Mouse (Mus musculus): ENCODE results near the gene Fat3. TPM values are rescaled to one million over a fixed set of nuclear protein-coding genes. Genes with fewer than 3 reads are reported as not detected.

Fat3 gene
- total RNA-seq, 1 experiment from 2014 or later = 3.1 TPM

DNA sequence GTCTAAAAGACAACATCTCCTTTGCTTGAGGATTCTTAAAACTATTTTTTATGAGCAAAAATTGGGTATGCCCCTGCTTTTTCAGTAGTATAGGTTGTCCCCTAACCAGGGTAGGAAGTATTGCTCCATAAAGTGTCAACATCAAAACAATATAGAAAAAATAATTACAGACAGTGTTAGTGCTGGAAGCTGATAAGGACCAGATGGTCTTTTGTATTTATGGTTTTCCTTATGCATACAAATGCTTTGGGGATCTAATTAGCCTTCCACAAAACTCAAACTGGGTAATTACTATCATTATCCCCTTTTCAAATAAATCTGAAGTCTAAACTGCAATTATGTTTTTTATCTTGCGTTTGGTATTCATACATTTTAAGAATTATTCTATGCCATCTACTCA is 368.5 kb downstream of the Fat3 start:
- DNase-seq = no peak

DNA sequence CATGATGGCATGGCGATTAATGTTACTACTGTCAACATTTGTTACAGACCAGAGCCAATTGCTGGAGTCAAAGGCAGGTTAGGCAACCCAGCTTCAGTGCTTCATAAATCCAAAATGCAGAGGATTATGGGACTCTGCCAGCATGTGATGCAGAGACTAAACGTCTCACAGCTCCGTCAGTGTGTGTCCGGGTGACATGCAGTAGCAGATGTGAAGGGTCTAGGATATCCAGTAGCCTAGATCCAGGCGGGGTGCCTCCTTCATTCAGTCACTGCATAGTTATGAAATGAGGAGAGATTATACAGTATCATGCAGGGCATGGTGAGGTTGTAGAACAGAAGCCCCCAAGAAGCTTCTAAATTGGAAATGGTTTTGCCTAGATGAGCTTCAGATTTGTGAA is 379.3 kb downstream of the Fat3 start:
- no peak for DNase-seq

DNA sequence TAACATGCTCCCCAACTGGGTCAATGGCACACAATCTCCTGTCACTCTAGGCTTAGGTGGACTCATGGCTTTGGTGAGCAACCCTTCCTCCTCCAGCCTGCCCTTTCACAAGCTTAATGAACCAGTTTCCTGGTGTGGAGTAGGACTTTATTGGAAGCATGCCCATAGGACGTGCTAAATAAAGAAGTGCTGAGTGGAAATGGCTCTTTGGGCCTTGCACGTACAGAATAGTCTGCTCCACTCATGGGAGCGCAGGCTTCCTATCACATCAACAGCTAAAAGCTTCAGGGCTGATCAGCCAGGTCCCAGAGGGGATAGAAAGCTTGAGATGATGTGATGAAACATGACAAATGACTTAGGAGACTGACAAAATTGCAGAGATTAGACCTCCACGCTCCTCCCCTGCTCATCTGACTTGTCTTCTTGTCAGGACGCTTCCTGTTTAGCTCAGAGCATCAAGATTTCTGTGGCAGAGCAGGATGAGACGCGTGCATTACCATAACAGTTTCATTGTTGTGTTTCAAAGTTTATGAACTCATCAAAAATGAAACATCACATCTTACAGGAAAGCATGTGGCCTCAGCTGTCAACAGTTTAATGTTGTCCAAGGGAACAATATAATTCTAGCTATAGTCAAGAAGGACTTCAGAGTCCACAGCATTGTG is 386.1 kb downstream of the Fat3 start:
- no peak for DNase-seq

DNA sequence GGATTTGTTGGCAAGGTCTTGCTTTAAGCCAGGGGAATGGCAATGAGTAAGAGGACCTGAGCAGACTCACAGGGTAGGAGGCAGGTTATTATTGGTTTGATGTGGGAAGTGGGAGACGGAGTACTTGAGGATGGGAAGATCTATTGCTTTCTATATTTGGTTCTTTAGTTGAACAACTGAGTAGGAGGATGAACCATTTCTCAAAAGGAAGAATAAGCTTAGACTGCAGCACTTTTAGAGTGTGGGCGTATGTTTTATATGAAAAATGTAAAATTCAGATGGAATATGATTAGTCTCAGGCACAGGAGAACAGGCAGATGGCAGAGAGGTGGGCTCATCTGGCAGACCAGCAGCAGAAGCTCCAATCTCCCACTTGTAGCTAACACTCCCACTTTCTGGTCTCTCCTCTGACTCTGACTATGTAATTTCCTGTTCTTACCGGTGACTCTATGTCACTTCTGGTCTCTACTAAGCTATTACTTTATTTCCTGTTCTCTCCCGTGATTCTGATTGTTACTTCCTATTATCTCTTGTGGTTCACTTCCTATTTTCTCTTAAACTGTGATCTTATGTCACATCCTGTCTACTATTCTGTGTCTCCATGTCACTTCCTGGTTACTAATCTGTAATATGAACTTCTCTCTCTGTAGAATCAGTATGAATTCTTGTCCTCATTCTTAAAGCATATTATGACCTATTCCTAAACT is 387.0 kb downstream of the Fat3 start:
- no peak for DNase-seq

DNA sequence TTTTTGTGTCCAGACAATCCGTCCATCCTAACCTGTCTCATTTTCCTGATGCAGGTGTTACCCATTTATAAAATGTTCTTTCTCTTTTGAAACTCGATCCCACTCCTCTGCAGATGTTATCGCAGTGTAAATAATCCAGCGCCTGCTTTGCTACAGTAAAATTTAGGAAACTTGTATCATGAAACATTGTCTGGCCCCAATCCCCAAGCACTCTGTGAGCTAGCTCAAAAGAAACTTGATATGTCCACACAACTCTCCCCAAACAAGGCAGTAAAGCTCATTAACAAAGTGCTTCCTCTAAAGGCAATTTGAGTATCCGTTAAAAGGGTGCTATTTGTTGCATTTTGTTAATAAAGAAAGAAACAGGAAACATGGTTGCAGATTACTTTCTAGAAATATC is 393.2 kb downstream of the Fat3 start:
- DNase-seq = no peak

DNA sequence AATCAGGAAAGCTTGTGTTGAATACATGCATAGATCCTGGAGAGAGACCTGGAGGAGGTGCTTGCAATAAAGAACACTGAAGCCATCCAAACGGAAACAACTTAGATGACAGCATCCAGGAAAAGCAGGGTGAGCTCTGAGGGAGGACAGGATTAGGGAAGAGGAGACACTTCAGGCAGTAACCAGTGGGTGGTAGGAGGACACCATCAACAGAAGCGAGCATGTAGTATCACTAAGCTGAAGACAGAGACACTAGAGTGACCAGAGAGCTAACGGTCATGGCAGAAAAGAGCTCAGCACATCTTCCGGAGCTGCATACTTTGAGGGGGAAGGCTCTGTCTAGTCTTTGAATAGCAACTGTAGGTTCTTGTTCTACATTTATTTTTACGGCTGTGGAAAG is 393.7 kb downstream of the Fat3 start:
- DNase-seq = no peak

DNA sequence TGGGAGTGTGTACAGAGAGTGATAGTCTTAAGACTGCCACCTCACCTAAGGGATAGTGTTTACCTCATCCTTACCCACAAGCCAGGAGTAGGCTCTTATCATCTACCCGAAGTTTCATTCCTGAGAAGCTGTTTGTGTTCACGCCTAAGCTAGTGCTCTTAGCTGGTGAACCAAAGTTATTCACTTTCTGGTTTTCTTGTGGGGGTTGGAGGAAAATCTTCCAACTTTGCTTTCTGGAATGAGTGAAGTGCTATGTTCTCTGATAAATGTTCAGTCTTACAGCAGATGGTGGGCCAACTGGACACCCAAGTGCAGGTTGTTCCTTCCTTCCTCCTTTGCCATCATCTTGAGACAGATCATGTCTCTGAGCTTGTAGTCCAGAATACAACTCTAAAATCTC is 402.5 kb downstream of the Fat3 start:
- no peak for DNase-seq

DNA sequence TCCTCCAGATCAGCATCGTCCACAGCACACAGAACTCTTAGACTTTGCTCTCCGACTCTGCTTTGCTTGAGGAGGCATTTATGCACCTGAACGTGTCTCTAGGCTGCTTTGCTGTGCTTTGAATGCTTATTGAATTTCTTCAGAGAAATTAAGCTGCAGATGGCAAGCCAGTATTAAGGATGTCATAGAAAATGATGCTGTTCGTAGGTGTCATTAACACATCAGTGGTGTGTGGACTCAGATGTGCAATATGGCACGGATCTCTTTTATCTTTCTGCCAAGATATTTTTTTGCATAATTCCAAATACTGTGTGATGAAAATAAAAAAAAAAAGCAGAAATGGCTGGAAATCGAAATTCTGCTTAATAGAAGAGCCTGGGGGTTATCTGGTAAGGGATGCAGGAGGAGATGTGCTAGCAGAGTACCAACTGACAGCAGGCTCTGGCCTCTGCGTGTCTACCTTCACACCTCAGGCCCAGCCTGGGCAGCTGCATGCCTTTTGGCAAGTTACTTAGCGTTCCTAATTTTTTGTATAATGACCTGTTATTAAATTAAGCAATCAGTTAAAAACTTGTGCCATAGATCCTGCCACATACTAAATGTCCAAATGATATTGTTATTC is 407.9 kb downstream of the Fat3 start:
- no peak for DNase-seq

DNA sequence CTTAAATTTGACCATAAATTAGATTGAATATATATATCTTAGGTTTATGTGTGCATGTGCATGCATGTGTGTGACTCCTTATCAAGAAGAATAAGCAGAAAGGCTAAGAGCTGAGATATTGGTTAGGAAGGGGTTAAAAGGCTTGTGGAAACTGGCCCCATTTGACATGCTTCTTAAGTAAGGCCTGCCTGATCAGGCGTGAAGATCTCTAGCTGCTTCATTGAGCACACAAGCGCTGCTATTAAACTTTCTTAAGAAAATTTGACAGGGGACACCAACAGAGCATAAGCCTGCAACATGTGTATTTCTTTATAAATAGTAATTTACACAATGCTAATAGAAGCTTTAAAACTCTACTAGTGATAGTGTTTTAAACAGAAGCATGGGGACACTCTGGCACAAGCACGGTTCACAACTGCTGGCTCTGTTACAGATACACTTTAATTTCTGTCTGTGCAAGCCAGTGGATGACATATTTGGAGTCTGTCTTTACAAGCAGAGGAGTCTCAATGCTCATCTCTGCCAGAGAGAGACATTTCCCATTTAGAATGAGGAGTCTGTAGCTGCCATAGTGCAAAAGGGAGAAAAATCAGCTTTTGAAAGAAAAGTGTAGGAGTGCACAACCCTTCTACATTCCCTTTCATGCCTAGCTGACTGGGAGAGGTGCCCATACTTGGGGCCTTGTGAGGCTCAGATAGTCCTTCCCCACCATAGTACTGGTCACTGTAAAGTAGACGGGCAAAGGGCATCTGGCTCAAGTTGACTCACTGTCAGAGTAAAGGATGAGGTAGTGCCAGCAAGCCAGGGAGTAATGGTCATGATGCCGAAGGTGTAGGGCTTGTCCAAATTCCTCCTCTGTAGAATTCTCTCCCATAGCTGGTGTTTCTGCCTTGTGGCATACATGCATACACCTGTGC is 408.8 kb downstream of the Fat3 start:
- DNase-seq = no peak

DNA sequence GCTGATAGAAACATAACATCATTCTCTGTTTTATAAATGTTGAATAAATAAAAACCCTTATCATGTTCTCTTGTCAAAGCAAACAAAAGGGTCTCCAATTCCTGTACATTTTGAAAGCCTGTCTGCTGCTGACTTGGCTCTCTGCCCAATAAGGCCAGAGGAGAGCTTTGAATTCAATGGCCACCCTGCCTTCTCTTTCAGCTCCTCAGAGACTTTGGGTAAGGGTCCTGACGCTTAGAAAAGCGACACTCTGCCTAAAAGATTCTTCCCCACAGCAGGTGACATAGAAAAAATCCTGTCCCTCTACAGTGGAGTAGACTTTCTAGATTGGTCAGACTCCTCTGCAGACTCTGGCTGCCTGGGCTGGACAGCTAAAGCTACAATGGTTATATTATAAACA is 421.8 kb downstream of the Fat3 start:
- DNase-seq = no peak

DNA sequence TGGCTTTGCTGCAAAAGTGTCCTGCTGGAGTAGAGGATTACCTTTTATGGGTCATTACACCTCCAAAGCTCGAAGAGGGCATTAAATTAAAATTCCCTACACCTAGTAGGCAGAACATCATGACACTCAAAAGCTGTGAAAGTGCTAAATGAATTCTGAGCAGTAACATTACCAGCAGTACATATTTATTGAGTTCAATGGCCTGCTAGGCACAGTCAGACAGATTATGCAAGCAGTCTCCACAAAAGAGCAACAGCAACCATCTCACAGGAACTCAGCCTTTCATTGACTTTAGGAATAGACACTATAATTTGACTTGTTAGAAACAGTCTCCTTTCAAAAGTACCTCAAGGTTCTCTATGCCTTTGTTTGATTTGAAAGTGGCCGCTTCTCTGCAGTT is 426.4 kb downstream of the Fat3 start:
- no peak for DNase-seq

DNA sequence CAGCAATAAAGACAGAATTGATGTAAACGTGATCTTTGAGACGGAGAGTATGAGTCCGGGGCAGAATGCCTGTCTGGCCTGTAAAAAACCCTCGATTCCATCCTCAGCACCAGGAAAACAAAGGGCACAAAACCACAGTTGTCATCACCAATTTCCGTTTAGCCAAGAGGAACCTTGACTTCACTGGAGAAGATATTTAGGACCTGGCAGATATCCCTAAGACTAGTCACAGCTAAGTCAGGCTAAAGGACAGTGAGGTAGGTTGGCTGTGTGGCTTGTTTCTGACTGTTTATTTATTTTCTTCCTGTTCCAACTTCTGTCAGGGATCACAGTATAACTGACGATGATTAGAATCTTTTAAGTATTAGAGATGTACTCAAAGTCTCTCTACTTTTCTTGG is 427.0 kb downstream of the Fat3 start:
- peak; percentile 17 for DNase-seq

DNA sequence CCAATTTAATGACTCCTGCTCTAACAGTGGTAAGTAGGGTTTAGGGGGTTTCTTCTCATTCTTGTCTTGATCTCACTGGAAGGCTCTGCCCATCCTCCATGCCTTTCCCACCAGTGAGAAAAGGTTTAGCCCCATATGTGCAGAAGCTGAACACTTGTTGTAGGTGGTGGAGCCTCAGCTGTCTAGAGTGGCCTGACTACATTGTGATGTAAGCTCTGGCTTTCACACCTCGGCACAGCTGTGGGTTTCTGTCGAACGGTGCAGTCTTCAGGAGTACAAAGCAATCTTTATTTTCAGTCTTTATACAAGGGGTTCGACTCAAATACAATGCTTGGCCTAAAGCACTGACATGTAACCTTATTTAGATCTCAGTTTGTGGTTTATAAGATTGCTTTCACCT is 437.6 kb downstream of the Fat3 start:
- no peak for DNase-seq

DNA sequence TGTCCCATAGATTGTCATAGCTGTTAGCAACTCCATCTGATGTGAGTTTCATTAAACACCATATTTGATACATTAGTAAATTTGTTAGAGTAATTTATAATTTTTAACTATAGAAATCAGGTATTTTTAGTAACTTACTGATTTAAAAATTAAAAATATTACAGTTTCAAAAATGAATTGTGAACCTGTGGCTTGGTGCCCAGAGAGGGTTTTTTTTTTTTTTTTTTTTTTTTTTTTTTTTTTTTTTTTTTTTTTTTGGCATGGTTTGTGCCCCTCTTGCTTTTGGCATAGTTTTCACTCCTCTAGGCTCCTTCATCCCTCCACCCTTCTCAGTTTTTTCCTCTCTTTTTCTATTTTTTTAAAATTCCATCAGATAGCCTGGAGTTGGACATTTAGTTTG is 438.6 kb downstream of the Fat3 start:
- no peak for DNase-seq

DNA sequence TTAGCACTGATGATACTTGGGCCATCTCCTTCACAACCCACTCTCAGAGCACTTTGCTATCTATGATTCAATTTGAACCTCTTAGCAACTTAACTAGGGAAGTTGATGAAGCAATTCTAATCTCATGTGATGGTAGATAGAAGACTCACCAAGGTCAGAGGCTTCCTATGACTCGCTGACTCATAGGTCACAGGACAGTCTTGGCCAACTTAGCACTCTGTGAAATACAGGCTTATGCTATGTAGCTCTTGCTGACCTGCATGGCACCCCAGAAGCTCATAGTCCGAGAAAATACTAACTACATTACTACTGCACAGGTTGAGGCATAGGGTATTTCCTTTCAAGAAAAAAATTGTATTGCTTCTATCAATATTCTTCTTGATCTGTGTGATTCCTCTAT is 454.4 kb downstream of the Fat3 start:
- DNase-seq = peak; percentile 17

DNA sequence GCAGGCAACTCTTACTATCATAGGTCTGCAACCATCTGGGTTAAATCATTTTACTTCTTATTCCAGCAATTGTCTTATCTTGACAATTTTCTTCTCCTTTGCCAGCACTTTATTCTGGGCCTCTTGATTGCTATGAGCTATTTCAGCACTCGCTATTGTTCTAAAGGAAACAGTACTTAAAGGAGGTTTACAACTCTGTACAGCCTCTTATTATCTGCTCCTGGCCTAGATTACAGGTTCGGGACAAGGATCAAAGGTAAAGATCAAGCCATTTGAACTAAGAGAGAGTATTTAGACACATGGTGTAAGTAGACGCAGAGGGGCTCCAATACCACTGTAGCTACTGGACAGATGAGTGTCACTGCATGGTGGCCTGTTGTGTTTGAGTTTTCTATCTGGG is 463.7 kb downstream of the Fat3 start:
- no peak for DNase-seq

DNA sequence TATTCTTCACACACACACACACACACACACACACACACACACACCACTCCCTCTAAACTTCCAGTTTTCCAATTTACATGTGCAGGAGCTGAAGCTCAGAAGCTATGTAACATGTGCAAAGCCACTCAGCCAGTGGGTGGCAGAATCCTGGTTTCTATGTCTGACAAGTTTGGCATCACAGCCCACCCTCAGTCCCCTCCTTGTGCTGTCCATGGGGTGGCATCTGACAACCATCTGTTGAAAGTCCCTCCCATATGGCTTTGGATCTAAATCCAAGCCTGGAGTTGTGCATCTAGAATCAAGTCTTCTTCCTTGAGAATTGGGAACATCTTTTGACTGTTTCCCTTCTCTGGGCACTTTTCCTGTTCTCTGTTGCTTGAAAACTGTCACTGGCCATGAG is 464.7 kb downstream of the Fat3 start:
- no peak for DNase-seq

DNA sequence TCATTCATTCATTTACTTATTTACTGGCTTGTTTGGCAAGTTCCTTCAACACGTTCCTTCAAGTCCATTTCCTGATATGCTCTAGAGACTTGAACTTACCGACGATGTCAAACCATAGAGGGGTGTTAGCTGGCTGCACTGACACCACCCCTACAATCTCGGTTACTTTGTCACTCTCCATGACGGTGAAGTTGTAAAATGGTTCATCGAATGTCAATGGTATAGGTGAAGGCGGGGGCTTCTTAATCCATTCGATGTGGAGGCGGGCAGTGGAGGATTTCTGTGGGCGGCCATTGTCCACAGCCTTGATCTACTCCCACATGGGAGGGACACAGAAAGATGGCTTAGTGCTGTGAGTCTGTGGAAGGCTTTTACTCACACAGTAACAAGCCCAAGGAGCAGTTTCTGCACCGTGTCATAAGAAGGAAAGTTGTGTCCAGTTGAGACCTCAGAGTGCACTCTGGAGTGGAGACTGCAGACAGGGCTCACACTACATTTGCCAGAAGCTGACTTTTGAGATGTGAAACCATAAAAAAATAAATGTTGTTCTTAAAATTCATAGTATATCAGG is 471.3 kb downstream of the Fat3 start:
- DNase-seq = no peak

DNA sequence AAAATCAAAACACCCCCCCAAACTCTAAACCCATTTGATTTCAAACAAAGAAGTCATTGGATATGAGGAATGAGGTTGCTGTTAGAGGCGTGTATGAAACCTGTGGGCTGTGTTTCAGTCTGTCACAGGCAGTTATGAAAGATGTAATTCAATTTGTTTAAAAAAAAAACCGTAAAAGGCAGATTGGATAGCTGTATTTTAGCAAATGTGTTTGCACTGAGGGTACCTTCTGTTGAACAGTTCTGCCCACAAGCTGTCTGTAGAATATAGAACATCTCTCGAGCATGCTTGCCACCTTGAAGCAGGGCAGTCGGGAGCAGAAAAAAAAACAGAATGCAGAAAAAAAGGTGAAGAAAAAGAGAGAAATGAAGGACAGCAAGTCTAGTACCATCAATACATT is 472.0 kb downstream of the Fat3 start:
- DNase-seq = no peak

DNA sequence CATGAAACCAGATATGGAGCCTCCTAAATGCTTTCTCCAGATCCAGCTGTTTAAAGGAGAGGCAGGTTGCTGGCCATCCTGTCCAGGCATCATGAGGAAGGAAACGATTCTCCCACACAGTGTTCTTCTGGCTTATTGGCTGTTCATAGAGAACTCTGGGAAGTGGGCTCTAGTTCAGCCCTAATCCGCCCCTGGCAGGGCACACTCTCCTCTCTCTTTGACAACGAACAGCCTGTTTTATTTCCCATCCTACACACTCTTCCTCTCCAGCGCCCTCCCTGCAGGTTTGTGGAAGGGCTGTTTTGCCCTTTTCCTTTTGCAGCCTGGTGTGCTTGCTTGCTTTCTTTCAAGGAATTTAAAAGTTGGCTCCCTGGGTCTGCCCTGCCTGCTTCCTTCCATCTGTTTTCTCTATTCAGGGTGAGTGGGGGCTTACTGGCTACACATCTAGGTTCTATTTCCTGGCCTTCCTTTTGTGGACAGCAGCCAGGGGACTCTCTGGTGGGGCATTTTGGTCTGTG is 472.6 kb downstream of the Fat3 start:
- DNase-seq = no peak

DNA sequence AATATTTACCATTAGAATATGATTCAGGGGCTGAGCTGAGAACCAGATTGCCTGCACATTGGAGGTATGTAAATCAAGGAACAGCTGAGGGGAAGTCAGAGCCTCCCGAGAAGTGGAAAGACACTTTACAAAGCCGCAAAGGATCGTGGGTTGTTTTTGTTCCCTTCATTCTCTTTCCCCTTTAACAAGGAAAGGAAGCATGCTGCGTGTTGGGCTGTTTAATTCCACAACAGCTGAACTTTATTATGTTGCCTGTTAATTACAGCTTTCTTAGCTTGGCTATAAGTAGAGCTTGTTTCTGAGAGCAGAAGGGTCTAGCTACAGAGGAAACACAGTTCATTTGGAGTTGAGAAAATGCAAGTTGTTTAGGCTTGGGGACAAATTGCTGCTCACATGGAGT is 475.0 kb downstream of the Fat3 start:
- no peak for DNase-seq

DNA sequence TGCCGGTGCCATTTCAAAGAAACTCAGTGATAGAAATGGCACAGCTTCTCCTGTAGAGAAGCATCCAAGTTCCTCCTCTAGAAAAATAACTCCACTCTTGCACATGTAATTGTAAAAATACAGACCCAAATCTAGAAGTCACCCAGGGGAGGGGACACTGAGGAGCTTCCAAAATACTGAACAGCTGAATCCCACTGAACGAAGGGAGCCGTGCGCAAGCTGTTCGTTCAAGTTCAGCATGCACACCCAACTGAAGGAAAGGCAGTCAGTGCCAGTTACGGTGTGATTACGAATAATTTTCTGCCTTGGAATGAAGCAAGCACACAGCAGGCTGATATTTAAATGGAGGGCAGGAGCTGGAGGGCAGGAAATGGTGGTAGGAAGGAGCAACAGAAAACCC is 476.4 kb downstream of the Fat3 start:
- DNase-seq = no peak

Data from adrenal gland, postnatal 14 days (tissue).